Mouse (Mus musculus) spleen, postnatal 10 days (tissue): Measurements from ENCODE around the gene Pla2g4a.

Experiments
- DNase-seq, 2 experiments: peaks; one replicate each; pipeline ENCODE4 v3.0.0; 2021 to 2022; ENCODE audit warnings: low spot score in 2 of 2

The Pla2g4a gene

DNA sequence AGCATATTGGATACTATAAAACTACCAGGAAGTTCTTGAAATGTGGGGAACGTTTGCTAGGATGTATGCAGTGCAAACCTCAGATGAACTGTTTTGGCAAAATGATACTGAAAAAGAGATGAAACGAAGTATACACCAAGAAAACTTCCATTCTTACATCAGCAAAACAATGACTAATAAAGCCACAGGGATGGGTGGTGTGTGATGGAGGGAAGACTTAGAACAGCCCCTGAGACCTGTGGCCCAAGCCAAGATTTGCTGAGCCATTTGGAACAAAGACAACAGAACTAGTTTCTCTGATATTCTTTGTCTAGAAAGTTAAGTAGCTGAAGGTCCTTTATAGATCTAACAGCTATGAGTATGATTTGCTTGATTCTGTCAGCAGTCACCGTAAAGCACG, 105.5 kb downstream of the Pla2g4a start:
- no peak for DNase-seq

DNA sequence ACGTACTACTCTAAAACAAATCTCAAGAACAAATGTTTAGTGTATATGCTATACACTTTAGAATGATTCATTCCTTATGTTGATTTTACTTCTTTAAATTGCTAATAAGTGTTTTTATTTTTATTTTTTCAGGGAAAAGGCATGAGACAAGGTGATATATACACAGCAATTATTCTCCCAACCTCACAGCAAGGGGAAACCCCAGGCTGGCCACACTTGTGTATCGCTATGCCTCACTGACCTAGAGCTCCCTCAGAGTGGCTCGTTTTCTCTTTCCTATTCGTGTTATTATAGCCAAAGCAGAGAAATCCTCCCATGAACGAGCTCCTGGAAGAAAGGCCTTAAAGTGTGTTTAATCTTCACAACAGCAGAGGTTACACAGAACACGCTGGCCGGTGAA, 106.2 kb downstream of the Pla2g4a start:
- DNase-seq, result no peak

DNA sequence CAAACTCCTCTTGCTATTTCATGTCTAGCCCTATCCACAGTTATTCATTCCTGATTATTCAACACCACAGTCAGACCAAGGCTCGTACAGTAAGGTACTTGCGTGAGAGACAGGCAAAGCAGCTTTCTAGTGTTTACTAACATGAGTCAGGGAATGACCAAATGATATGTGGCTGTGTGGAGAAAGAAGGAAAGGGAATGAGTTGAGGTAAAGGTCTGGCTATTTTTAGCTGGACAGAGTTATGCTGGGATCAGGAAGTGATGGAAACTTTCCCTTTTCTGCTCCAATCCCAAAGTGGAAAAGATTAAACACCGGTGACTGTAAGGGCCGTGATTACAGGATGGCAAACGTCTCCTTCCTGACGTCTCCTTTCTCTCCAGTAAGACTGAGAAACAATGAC, 114.4 kb downstream of the Pla2g4a start:
- DNase-seq, result no peak

DNA sequence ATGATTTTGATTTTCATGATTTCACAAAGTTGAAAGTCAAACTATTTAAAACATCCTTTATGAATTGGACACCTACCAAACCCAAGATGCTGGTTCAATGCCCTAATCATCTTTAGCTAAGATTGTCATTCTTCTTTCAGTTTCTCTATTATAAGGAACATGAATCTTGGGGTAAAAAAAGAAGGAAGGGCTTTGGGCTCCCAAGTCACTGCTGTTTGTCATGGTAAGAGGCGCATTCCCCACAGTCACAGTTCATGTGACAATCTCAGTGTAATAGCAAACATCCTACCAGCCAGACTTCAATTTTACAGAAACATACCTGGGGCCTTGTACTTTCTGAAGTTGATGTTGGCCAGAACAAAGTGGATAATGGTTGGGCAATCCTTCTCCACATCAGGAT, 119.2 kb downstream of the Pla2g4a start:
- DNase-seq, result no peak

DNA sequence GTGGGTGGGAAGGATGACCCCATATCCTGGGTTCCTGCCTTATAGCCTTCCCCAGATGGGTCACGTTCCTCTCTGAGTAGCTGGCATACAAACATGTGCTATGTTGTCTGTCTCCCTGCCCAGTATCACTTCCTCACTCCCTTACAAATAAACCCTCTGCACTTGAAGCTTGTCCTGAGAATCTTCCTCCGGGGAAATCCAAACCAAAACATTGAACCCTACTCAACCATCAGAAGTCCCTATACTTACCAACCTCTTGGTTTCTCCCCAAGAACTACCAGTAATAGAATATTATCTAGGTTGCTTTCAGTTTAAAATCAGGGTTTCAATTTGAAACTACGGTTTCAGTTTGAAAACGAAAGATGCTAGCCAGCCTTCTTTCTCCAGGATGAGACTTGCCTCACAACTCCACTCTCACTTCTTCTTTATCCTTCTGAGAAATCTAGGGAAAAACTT, 120.1 kb downstream of the Pla2g4a start:
- no peak for DNase-seq

DNA sequence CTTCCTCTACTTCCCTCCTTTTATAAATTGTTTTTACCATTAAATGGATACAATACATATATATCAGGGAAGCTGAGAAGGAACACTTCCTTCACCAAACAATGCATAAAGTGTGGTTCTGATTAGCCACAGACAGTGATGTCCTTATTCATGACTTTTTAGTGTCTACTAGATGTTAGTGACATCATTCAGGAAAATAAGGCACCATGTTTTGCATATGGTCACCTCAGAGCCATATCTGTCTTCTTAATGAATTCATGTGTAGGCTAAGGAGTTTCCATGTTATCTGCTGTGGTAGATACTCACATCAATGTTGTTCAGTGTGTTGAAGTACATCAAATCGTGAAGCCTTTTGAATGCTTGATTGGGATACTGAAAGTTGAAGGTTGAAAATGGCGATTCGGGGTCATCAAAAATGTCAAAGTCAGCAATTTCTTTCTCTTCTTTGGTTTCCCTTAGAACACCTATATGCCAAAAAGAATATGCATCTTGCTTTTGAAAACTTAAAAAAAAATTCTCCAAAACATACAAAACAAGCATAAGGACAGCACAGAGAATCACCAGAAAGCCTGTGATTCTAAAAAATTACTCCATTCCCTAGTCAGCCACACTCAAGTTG, 120.7 kb downstream of the Pla2g4a start:
- no peak for DNase-seq

DNA sequence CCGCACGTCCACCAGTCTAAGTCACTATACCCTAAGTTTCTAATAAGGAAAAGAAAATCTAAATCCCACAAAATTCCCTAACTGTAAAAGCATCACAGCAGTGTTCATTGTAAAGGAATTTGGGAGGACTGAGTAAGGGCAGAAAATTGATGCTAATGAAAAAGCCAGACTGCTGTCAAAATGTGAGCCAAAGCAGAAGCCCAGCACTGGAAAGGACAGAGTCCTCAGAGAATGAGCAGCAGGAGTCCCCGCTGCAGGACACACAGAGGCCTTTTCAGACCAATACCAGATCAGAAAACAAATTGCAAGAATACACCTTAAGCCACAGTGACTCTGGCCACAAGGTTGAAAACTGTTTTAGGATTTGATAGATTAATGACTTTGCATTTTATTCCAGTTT, 124.6 kb downstream of the Pla2g4a start:
- DNase-seq, result no peak

DNA sequence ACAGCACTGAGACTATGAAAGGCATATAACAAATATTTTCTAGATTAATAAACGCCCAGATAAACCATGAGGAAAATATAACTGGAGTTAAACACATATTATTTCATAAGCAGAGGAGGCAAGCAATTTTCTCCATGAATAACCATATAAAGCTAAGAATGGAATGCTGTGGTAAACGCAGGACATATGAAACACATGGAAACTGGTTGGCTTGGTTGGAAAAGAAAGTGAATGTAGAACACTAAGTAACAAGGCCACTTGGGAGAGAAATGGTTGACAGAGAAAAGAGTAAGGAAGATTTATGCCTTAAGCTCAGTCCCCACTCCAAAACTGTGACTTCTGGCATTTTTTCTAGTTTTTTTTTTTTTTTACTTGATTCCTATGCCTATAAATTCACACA, 127.2 kb downstream of the Pla2g4a start:
- DNase-seq, result no peak

DNA sequence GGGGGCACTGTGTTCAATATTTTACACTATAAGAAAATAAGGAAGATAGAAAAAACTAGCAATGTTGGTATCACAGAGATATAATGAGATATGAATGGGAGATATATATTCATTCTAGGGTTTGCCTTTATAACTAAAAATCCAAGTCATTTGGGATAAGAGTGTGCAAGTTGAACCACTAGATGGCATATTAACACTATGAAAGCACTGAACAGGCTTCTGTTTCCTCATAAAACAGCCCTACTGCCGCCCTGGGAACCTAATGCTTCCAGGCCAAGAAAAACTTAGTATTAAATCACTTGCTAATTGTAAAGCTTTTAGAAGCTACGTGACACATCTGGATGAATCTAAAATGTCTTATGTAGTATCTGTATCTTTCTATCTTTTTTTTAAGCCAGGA, 128.1 kb downstream of the Pla2g4a start:
- DNase-seq, result no peak

DNA sequence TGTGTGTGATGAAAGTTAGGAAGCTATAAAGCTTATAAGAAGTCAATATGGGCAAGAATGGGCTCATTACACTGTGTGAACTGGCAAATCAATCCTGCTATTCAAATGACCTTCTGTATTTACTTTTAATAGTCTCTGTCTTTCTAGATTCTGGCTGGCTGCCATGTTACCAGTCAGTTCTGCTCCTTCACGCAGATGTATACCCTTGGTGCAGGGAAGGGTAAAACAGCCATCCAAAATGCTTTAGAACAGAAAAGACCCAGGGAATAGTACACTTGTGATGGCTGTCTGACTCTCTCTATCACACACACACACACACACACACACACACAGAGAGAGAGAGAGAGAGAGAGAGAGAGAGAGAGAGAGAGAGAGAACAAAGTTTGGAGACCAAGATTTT, 128.6 kb downstream of the Pla2g4a start:
- DNase-seq, result no peak

DNA sequence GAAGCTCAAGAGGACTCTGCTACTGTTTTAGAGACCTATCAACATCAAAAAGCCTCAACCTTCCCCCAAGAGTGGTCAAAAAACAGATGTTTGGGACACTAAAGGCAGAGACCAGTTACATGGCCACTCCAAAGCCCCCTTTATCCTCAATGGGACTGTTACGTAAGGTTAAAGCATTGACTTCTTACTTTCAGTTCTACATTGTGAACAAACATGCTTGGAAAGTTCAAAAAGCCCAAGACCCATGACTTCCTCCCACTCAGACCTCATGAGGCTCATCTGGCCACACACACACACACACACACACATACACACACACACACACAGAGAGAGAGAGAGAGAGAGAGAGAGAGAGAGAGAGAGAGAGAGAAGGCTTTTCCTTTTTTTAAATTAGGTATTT, 130.0 kb downstream of the Pla2g4a start:
- DNase-seq, result no peak

DNA sequence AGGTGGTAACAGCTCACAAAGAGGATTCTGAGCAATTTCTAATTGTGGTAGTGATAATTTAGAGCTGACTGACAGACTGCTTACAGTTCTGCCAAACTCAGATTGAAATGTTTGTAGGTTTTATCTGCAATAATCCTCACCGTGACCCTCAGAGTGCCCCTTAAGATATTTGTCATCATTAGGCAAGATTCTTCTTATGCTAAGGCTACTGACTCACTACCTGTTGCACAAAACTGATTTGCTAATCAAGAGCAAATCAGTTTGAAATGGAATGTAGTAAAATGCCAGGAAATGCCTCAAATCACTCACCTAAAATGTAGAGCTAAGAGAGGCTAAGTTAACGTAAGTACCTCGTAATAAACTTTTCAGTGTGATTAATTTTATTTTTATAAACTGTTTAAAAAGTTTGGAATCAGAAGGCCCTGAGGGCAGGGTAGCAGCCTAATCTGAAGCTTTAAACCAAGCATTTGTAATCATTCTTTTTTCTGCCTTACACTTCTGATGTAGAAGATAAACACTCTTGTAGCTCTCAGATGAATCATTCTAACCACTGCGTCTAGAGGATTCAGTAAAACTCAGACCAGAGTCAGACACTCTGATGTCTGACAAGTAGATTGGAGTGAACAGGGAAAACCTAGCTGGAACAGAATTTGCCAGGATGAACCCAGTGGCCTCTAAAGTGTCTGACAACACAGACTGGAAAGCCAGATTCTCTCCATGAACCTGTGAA, 147.3 kb downstream of the Pla2g4a start:
- DNase-seq, result no peak

DNA sequence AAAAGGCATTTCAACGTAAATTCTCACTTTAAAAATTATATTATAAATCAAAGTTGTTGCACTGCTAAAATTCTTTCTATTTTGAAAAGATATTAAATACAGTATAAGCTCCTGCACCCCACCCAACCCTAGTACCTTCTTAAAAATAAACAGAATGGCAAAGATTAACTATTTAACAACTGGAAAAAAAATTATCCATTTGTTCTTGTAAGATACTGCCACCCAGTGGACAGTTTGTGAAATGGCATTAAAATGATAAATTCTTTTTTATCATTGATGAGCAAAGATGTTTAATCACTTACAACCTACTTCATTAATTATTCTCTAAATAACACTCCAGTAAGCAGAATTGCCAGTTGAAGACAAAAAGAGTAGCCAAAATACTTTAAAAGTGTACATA, 151.6 kb downstream of the Pla2g4a start:
- DNase-seq, result no peak
